Mouse (Mus musculus) inflammation-experienced regulatory T-cells (primary cell): ENCODE data around the gene Timd2. TPM values are rescaled to one million over a fixed set of nuclear protein-coding genes. Genes with fewer than 3 reads are reported as not detected.

Source experiments
- polyA plus RNA-seq, 2 experiments: library from polyadenylated mRNA; unstranded; fragments of 100-300 nt; shearing (Covaris generic); gene quantifications; one replicate each; pipeline ENCODE4 v1.2.1; 2017

Timd2 gene
- polyA plus RNA-seq: under 1 TPM in 1 of 2 experiments, not detected in 1; 0.76 TPM

GRCm38 (mm10) chr11:46706664-46707356 lies at the start of gene Timd2:
Gene Timd2 (minus strand): TSS chr11:46707061.

GRCm38 (mm10) chr11:46735076-46735475 lies 28.2 kb upstream of the Timd2 start, which contains the start of gene Havcr1:
Gene Havcr1 (plus strand): TSS chr11:46735080.

GRCm38 (mm10) chr11:46629211-46629795 lies 77.6 kb downstream of the Timd2 start, which contains the start of gene Dppa1:
Gene Dppa1 (minus strand): TSS chr11:46629261.

Other genes with a start within 250 kb of the Timd2 start
- under 1 TPM in 1 of 2 experiments, not detected in 1; 0.62 TPM for gene Gm12169, start 182.8 kb downstream of the Timd2 start, polyA plus RNA-seq
- gene BC053393, start 135.5 kb downstream of the Timd2 start, polyA plus RNA-seq: not detected
- gene Dppa1, start 77.8 kb downstream of the Timd2 start, polyA plus RNA-seq: under 1 TPM; 0.12 to 0.28 TPM
- gene Havcr1, start 28.0 kb upstream of the Timd2 start, polyA plus RNA-seq: not detected
- gene Timd4, start 103.7 kb upstream of the Timd2 start, polyA plus RNA-seq: under 1 TPM; 0.28 to 0.51 TPM